Mouse (Mus musculus) cerebellum, adult 2 months (tissue): ENCODE data around the gene Elmo2.

Source experiments
- CTCF ChIP-seq: fragments of 200-500 bp; IDR thresholded peaks from 2 replicates; pipeline ENCODE4 v1.5.1; 2011; ENCODE audit warnings: low read depth, mild to moderate bottlenecking, control low read depth, low read length, moderate library complexity, borderline replicate concordance; ENCODE audit not compliant: insufficient read depth
- POLR2A ChIP-seq: fragments of 200-500 bp; IDR thresholded peaks from 2 replicates; pipeline ENCODE4 v1.6.1; 2011; ENCODE audit warnings: low read length, control low read depth, borderline replicate concordance; ENCODE audit not compliant: insufficient read depth

DNA sequence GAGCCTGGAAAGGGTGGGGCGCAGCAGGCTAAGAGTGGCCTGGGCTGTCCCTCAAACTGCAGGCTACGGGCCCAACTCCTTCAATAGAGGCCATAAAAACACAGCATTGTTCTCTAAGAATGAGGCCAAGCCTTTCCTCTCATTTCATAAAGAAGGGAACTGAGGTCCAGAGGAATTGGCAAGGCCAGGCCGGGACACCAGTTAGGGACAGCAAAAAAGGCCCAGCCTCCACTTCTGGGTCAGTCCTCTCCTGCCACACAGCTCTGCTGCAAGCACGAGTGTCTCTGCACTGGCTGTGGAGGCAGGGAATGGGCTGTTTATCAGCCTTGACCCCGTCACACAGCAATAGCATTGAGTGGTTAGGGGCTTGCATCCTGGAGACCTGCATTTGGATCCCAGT lies 2.8 kb downstream of the Elmo2 start:
- TF ChIP-seq CTCF (no peak), POLR2A (no peak)
